Mouse (Mus musculus): ENCODE measurements around the gene Gnrhr.

DNA sequence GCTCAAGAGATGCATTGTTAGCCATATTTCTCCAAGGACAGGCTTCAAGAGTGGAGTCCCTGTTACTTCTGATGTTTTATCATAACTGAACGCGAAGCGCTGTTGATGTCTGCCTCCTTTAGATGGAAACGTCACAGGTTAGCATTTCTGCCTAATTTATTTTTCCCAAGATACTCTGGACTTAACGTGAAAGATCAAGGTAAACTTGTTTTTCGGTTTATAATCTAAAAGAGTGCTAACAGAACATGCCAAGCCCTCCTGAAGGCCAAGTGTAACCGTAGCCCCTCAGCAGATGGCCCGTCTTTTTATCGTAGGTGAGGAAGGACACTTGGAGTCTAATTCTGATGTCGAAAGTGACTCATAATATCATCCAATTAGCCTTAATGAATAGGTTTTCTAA is at the start of gene Gnrhr:
- TF ChIP-seq CTCF (IDR thresholded peaks at IDR 0.05; ENCODE audit: borderline replicate concordance, extremely low read depth, insufficient read depth, insufficient read length) (no peak), POLR2A (IDR thresholded peaks at IDR 0.05; ENCODE audit: borderline replicate concordance, extremely low read depth, insufficient read depth, insufficient read length, poor library complexity, severe bottlenecking) (no peak)

Data from brain, embryonic 14.5 days (tissue).